Mouse (Mus musculus) CH12F3 (cell line): ENCODE measurements at regions not wholly inside any gene's neighbourhood (a gene's known extent, or its start where the extent isn't known, plus 50 kb on each side); places are given as distances from the start of the nearest gene placed in this dataset.

Source experiments
- in situ Hi-C: fragments of 300-500 bp; cut with MboI; formaldehyde crosslinking; loops from 2 replicates; pipeline ENCODE4 v1.14.3; 2020; ENCODE audit warnings: low sequenced_read_pairs

- in situ Hi-C loops = no loop called here
Observed at GRCm38 (mm10) chr9:101807249-101807648, 54.4 kb upstream of the 9630041A04Rik start.

- in situ Hi-C loops = no loop called here
Observed at GRCm38 (mm10) chr9:101796718-101797117, 64.9 kb upstream of the 9630041A04Rik start.

- in situ Hi-C loops = no loop called here
Observed at GRCm38 (mm10) chr9:101796063-101796462, 65.6 kb upstream of the 9630041A04Rik start.

- in situ Hi-C loops = no loop called here
Observed at GRCm38 (mm10) chr9:101795436-101795835, 66.2 kb upstream of the 9630041A04Rik start.

- in situ Hi-C loops = no loop called here
Observed at GRCm38 (mm10) chr9:101790936-101791335, 70.7 kb upstream of the 9630041A04Rik start.

- in situ Hi-C loops = no loop called here
Observed at GRCm38 (mm10) chr9:101740949-101741605, 120.6 kb upstream of the 9630041A04Rik start.

- in situ Hi-C loops = no loop called here
Observed at GRCm38 (mm10) chr9:101739322-101739721, 122.3 kb upstream of the 9630041A04Rik start.

GRCm38 (mm10) chr9:101734271-101734670, 127.4 kb upstream of the 9630041A04Rik start:
- in situ Hi-C loops = no loop called here

GRCm38 (mm10) chr9:101733611-101734225, 127.9 kb upstream of the 9630041A04Rik start:
- in situ Hi-C loops = no loop called here

GRCm38 (mm10) chr9:101730136-101730535, 131.5 kb upstream of the 9630041A04Rik start:
- in situ Hi-C loops = no loop called here

GRCm38 (mm10) chr9:101717911-101718310, 143.7 kb upstream of the 9630041A04Rik start:
- in situ Hi-C loops = no loop called here

GRCm38 (mm10) chr9:101716326-101716725, 145.3 kb upstream of the 9630041A04Rik start:
- in situ Hi-C loops = no loop called here

- in situ Hi-C loops = no loop called here
Observed at GRCm38 (mm10) chr9:101714805-101715204, 146.8 kb upstream of the 9630041A04Rik start.

- in situ Hi-C loops = no loop called here
Observed at GRCm38 (mm10) chr9:101710611-101711071, 151.0 kb upstream of the 9630041A04Rik start.

GRCm38 (mm10) chr9:101700368-101700767, 161.3 kb upstream of the 9630041A04Rik start:
- in situ Hi-C loops = no loop called here

- in situ Hi-C loops = no loop called here
Observed at GRCm38 (mm10) chr9:101694054-101694453, 167.6 kb upstream of the 9630041A04Rik start.

GRCm38 (mm10) chr9:101691336-101691735, 170.3 kb upstream of the 9630041A04Rik start:
- in situ Hi-C loops = no loop called here

- in situ Hi-C loops = no loop called here
Observed at GRCm38 (mm10) chr9:101690916-101691315, 170.7 kb upstream of the 9630041A04Rik start.

GRCm38 (mm10) chr9:101690402-101690861, 171.2 kb upstream of the 9630041A04Rik start:
- in situ Hi-C loops = no loop called here

GRCm38 (mm10) chr9:101689532-101690401, 171.9 kb upstream of the 9630041A04Rik start:
- in situ Hi-C loops = no loop called here

GRCm38 (mm10) chr9:101687226-101687625, 174.4 kb upstream of the 9630041A04Rik start:
- in situ Hi-C loops = no loop called here
